Mouse (Mus musculus): ENCODE results near the gene Myrip.
"Not testable (repeated sequence)": the region's sequence is repeated elsewhere in the genome, so short reads cannot be mapped to it uniquely, and the experiment has no call there.

Myrip gene

DNA sequence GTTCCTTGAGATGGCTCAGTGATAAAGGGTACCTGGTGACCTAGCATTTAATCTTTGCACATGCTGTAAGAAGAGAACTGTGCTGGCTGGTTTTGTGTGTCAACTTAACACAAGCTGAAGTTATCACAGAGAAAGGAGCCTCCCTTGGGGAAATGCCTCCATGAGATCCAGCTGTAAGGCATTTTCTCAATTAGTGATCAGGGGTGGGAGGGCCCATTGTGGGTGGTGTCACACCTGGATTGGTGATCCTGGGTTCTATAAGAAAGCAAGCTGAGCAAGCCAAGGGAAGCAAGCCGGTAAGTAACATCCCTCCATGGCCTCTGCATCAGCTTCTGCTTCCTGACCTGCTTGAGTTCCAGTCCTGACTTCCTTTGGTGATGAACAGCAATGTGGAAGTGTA is at the start of gene Myrip:
Myrip (plus strand) TSS at position 301 of the 400 bp plus-strand sequence.
- DNase-seq: not testable (repeated sequence)

GRCm38 (mm10) chr9:120259805-120260204 is 41.5 kb upstream of the Myrip start:
- DNase-seq: peak; percentile 35 to 54

DNA sequence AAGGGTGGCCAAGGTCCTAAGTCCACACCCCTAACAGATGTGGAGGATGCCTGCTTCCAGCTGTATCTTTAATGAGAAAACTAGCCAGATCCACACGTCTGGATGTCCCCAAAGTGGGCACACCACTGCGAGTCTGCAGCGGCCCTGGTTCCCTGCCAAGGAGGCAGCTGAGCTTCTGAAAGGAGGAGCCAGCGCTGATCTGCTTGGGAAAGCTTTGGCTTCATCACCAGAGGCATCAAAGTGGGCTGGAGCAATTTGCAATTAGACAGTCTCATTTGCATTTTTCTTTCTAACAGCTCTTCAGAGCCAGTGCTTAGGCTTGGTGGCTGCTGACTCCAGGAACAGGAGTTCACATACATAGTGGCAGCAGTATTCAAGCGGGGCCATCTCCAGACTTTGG is 37.3 kb upstream of the Myrip start:
- DNase-seq: peak; percentile 52 to 75

- DNase-seq: no peak
Observed at GRCm38 (mm10) chr9:120273083-120273482, 28.2 kb upstream of the Myrip start.

DNA sequence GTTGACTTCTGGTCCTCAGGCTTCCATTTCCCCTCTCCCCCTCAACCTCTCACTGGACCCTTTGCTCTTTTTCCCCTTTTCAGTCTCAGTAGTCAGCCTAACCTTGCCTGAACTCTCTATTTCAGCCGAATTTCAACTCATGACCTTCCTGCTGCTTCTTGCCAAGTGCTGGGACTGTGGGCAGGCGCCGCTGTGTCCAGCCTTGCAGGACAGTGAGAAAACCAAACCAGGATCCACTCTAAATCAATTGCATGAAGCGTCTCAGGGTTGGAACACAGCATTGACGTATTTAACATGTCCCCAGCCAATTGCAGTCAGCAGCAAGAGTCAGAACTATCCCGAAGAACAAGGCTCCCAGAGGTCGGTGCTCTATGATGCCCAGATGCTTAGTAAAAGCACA is 26.1 kb upstream of the Myrip start:
- no peak for DNase-seq

DNA sequence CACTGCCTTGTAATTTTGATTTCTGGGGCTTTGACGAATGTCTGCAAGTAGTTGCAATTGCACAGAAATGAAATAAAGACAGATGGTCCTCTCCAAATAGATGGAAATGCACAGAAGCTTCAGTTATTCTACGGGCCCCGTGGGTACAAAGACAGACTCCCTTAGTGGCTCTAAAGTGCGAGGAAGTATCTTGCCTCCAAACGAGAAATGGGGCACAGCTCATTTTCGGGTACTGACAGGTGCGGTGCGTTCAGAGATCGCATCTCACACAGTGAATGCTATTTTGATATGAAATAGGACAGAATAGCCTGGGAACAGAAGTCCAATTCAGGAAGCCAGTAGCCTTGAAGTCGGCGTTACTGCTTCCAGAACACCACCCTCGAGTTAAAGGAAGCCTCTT is 20.2 kb upstream of the Myrip start:
- DNase-seq: no peak

- DNase-seq: no peak
Observed at GRCm38 (mm10) chr9:120282461-120283047, 18.8 kb upstream of the Myrip start.

DNA sequence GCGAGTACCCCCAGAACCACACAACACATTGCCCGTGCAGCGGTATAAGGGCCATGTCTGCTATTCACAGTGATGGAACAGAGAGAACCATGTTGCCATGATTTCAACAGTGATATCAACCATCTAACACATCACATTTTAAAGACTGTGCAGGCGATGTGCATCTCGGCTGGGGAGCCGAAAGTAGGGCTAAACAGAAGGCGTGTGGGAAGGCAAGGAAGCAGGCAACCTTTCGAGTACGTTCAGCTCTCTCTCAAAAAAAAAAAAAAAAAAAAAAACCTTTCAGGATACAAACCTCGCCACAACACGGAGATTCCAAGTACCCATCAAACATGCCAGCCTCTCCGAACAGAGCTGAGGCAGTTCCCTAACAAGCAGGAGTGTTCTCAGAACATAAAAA is 17.8 kb upstream of the Myrip start:
- no peak for DNase-seq

DNA sequence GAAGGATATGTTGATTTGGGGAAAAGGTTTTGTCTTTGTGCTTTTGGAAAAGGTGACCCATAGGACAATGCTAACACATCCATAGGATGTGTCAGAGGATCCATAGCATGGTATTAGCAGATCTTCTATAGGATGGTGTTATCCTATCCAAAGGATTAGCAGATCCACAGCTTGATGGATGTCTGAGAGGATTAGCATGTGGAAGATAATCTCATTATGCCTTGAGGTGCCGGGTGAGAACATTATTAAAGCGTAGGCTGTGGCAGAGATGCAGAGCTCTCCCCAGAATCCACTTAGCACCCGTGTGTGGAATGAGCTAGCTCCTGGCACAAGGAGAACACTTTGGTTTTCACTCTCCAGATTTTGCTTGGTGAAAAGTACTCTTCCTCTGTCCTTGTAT is 13.3 kb upstream of the Myrip start:
- no peak for DNase-seq

DNA sequence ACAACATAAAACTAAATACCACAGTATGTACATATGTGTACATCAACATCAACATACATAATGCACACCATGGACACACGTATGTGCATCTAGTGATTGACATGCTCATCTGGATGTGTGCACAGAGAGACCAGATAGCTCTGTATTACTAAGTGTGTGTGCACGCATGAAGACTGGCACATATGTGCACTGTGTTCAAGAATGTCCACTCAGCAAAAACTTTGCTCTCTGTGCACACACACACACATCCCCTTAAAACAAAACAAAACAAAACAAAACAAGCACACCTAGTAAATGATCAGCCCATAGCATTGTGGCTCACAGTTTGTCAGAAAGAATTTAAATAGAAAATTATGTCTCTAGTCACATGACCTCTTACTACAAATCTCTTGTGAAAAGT is 10.9 kb upstream of the Myrip start:
- no peak for DNase-seq

- no peak for DNase-seq
Observed at GRCm38 (mm10) chr9:120292488-120292887, 8.8 kb upstream of the Myrip start.

DNA sequence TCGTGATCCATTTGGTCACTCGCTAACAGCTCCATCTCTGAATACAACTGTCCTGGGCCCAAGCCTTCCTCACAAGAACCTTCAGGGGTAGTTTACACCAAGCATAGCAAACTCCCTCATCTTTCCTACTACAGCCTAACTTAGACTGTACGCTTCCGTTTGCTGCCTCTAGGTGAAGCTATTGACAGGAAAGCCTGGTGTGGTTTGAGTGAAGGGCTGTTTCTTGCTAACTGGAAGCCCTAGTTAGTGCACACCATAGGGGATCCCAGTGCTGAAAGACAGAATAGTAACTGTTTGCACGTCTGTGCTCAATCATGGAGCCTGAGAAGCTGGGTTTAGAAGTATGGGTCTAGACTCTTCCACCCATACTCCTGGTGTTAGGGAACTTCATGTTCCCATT is 5.8 kb upstream of the Myrip start:
- DNase-seq: peak; percentile 8 to 9

GRCm38 (mm10) chr9:120296938-120297337 is 4.4 kb upstream of the Myrip start:
- DNase-seq: no peak

- no peak for DNase-seq
Observed at GRCm38 (mm10) chr9:120299429-120299828, 1.9 kb upstream of the Myrip start.

DNA sequence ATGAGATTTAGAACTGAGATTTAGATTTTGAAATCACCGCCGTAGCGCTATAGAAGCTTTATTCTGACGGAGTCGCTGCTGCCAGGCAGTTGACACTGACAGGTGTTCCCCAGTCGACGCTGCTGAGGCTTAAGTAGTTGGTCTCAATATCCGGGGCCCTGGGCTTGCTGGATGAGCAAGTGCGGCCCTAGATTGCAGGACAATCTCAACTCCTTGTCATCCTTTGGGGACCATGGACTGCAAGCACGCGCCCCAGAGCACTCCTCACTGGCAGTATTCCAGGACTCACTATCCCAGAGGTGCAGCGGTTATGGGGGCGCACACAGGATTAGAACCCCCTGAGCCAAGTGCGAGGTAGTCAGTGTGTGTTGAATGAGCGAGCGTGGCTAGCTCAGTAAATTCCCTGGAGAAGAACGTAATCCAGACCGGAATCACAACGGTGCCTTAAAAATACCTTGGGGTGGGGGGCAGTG is 1.7 kb downstream of the Myrip start:
- peak in 1 of 2 experiments; percentile 15 for DNase-seq

- DNase-seq: peak; percentile 65 to 77
Observed at GRCm38 (mm10) chr9:120303453-120304299, 2.4 kb downstream of the Myrip start.

DNA sequence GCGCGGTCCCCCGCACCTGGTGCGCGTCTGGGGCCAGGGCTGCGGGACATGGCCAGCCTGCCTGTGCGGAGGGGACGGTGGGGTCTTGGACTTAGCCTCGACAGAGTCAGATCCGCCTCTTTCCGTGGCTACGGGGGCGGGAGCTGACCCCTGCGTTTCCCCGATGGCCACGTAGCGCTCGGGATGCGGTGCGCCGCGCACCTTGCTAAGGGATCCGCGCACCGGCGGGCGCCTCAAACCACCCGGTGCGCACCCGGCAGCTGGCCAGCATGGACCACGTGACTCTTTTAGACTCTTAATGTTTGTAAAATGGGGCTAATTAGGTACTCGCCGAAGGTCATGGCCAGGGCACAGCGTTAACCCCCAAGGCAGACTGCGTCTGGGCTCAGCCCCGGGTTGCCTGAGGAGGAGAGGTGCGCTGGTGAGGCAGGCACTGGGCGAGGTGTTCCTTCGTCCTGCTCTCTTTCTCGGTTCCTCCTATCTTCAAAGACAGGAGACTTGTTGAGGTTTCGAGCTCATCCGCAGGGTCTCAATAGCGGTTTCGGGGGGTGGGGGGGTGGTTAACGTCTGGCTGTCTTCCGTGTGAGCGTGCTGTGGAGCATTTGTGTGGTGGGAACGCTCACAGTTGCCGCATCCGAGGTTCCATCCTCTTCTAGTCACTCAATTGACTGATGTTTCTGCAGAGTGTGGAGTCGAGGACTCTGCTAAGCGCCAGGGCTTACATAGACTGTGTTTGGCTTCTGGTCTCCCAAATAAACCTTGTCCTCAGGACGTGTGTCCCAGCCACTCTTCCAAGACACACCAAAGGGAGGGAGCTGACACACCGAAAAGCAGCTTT is 3.2 kb downstream of the Myrip start:
- DNase-seq: peak in 1 of 2 experiments; percentile 40

DNA sequence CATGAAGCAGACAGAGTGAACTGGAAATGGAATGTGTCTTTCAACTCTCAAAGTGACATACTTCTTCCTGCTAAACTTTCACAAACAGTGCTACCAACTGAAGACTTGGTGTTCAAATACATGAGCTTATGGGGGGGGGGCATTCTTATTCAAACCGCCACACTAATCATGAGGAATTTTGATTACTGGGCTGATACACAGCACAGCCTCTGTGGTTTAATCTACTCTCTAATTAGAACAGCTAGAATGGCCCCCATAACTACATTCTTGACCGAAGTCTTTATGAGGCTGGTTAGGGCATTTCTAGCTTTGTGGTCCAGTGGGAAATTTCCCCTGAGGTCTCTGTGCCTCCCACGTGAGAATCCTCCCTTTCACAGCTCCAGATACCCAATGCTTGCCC is 13.9 kb downstream of the Myrip start:
- no peak for DNase-seq

- DNase-seq: no peak
Observed at GRCm38 (mm10) chr9:120319099-120319498, 17.8 kb downstream of the Myrip start.

DNA sequence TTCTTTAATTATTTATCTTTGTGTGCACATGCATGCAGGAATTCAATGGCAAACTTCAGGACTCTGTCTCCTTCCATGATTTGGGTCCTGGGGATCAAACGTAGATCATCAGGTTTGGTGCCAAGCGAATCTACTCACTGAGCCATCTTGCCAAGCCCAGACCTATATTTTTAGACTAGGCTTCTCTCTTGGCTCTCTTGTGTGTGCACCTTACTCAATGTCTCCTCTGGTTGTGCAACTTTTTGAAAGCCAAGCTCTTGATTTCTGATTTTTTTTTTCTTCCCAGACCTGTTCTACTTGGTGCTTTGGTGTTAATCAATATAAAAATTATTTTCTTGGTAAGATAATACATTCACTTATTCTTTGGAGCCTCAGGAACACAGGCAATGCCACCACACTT is 19.3 kb downstream of the Myrip start:
- no peak for DNase-seq

- no peak for DNase-seq
Observed at GRCm38 (mm10) chr9:120322702-120323426, 21.6 kb downstream of the Myrip start.

GRCm38 (mm10) chr9:120331048-120331447 is 29.7 kb downstream of the Myrip start:
- not testable (repeated sequence) for DNase-seq

DNA sequence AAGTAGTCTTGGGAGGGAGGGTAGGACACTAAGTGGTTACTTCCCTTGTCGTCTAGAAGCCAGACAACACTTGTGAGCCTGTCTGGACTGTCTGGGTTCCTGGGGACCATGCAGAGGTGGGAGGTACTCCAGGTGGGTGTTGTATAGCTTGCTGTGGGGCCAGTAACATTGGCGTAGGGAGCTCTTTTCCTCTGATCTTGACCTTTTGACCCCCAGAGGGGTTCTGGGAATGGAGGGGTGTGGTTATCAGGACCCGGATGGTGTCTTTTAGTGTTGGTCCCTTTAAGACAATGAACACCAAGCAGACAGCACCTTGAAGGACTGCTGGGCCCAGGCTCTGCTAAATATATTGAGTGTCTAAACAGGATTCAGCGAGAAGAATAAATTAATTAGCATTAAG is 36.9 kb downstream of the Myrip start:
- no peak for DNase-seq
